Mouse (Mus musculus): ENCODE measurements at regions not wholly inside any gene's neighbourhood (a gene's known extent, or its start where the extent isn't known, plus 50 kb on each side); places are given as distances from the start of the nearest gene placed in this dataset.
"Not testable (repeated sequence)": the region's sequence is repeated elsewhere in the genome, so short reads cannot be mapped to it uniquely, and the experiment has no call there.

DNA sequence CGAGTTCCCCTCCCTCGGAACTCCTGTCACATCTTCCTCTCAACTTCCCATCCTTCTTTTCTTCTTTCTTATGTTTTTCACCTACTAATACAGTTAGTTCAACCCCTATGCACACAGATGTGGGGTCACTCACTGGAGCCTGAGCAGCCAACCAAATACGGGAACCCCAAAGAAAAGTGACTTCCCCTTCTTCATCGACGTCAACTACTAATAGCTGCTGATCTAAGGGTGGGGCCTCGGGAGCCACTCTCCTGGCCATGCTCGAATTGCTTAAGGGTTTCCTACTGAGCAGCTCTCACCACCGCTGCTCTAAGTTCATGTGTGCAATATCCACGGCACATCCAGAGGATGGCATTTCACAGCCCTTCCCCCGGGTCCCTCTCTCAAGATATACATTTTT lies 340.9 kb upstream of the Maf start:
- no peak for DNase-seq (ENCODE audit: low spot score)

DNA sequence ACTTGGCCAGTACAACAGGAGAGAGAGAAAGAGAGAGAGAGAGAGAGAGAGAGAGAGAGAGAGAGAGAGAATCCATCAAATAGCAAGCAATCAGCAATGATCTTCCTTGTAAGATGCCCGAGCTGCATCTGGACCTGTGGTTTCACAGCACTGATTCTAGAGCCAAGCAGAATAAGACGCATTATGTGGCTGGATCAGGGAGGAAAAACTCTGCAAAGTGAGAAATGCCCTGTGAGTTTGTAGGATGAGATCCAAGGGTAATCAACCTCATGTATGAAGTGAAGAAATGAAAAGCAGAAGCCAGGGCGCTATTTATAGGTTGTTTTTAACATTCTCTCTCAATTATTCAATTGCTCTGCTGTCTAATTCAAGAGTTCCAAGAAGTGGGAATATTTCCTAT lies 339.3 kb upstream of the Maf start:
- DNase-seq (ENCODE audit: low spot score): no peak

DNA sequence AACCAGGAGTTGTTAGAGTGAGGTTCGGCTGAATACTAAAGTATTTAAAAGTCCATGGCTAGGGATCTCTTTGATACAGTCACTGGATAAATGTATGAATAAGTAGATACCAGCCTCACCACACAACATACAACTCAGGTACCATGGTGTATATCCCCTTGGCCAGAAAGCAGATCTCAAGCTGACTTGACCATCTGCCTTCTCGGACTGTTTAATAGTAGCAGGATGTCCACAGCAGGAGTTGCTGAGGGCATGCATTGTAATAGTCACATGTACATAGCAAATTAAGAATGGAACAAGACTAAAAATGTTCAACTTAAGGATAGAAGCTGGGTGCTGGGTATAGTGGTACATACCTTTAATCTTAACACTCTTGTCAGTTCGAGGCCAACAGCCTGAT lies 337.9 kb upstream of the Maf start:
- DNase-seq (ENCODE audit: low spot score): no peak

DNA sequence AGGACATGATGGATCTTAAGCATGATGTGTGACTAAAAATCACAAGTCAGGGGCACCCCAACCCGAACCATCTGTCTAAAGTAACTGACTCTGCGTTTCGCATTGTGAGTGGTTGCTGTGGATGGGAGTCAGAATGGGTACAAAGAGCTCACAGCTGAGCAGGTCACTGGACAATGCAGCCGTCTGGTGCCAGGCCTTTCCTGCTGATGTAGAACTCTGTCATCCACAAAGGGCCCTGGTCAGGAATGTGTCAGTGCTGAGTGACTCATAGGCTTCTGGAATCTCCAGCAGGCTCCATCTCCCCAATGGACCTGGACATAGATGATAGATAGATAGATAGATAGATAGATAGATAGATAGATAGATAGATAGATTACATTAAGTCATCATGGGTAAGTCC lies 335.8 kb upstream of the Maf start:
- no peak for DNase-seq (ENCODE audit: low spot score)

DNA sequence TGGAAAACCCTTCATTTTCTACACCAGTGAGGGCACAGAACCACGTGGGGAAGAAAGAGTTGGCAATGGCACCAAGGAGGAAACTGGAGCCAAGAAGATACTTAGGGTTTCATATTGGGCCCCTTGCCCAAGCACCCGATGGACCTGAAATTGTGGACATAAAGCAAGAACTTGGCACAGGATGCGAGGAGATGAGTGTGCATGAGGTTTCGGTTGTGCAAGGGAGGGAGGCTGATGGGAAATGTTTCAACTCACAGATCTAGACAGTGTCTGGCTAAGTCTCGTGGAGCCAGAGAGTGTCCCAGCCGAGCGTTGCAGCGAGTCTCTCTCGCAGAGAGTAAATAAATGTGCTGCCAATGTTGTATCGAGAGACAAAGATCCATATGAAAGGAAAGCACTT lies 323.4 kb upstream of the Maf start:
- DNase-seq (ENCODE audit: low spot score): no peak

DNA sequence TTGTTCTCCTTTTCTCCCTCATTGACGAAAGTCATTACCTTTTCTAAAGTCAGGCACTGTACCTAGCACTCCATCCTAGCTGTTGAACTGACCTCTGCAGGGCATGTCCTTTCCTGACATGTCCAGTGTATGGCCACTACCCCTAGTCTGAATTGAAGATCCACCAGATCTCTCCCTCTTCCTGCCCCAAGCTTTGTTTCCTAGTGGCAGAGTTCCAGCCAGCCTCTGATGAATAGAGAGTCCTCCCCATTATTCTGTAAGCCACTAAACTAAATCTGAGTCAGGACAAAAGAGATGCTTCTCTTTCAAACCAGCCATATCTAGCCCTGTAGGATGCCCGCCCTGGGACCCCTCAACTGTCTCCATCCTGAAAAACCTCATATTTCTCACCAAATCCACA lies 317.7 kb upstream of the Maf start:
- no peak for DNase-seq (ENCODE audit: low spot score)

DNA sequence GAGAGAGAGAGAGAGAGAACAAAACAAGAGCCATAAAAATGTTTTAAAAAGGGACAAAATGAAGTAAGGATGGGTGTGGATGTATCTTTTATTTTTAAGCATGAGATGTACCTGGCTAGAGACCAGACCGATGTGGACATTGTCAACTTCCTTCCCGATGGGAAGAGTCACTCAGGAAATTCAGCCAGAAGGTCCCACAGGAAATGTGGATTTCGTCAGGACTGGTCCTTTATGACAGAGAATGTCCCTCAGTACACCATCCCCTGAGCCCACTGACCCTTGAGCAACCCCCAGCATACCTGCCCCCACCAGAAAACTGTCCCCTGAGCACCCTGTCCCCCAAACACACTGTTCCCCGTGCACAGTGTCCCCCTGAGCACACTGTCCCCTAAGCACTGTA lies 317.2 kb upstream of the Maf start:
- peak; percentile 4 for DNase-seq (ENCODE audit: low spot score)

DNA sequence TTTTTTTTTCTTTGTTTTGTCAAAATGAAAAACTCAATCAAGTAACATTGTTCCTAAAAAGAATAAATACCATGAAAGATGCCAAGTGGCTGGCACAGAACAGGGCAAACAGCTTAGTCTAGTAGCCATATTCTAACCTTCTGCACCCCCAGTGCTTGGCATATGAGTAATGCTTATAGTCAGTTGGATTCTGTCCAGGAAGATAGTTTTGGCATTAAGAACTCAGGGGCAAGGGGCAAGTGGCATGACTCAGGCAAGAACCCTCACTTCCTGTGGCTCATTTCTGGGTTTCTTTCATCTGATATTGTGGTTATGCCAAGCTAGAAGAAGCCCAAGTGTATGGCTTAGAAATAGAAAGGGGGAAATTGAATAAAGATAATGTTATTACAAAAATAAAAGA lies 314.1 kb upstream of the Maf start:
- DNase-seq (ENCODE audit: low spot score): no peak

DNA sequence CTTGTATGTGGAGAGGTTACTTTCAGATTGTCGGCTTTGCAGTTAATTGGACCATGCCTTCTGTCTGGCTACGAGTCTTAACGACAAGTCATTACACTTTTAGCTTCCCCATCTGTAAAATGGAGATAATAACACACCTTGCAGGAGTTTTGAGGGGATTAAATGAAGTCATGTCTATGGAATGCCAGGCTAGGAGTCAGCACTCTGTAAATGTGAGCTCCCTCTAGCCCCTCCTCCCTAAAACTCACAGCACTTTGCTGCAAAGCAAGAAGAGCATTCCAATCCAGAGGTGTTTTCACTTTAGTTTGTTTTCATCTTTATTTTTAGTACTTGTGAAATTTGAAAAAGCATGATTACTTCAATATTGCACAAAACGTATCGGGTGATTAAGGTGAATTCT lies 287.7 kb upstream of the Maf start:
- no peak for DNase-seq (ENCODE audit: low spot score)

DNA sequence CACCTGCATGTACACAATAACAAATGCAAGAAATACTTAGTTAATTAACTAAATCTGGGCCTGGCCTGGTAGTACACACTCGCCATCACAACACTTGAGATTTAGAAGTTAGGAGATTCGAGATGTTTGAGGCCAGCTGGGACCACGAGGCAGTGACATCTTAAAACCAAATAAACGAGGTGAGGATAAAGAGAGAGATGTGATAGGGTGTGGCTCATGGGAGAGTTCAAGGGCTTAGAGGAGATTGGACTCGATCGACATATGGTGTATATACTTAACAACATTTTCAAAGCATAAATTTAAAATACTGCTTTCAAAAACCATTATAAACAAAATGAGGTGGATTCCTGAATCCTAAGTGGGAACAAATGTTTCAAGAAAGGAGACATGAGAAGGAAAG lies 284.4 kb upstream of the Maf start:
- no peak for DNase-seq (ENCODE audit: low spot score)

DNA sequence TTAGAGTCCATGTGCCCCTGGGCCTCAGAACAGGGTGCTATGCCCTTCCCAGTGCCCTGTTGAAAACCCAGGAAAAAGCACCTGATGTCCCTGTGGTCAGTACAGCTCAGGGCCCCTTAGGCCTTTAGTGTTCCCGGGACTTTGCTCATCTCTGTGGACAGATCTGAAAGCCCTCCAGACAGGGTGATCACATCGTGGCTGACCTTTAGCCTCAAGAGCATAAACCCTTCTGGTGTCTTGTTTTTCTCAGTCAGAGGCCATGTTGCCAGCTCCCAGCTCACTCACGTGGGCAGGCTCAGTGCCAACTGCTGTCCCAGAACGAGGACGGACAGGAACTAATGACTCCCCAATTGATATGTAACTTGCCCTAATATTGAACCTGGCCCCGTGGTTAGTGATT lies 275.8 kb upstream of the Maf start:
- DNase-seq (ENCODE audit: low spot score): no peak

DNA sequence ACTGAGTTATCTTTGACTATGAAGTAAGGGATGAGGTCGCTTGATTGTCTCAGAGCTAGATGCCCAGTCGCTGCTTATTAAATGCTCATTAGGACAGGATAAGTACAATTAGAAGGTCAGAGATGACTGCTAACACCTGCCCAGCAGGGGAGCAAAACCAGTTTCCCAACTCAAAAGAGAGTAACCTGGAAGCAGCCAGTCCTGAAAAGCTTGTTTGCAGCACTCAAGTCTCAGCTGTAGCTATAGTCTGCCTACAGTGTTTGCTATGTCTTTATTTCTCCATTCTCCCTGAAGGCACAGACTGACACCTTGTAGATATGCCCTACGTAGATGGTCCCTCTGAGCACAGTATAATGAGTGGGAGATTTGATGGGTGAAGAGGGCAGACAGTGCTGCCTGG lies 274.7 kb upstream of the Maf start:
- DNase-seq (ENCODE audit: low spot score): no peak

DNA sequence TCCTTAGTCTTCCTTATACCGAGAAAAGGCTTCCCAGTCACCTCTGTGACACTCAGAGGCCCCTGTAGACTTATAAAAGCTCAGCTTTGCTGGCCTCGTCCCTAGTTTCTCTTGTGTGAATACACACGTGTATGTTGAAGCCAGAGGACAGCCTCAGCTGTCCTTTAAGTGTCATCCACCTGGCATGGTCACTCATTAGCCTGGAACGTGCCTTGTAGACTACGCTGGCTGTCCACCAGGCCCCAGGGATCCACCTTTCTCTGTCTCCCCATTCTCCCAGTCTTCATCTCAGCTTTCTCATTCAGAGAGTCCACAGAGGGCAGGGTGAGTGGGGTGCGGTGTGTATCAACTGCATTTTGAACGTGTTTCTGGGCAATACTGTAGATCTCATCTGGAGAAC lies 273.8 kb upstream of the Maf start:
- no peak for DNase-seq (ENCODE audit: low spot score)

DNA sequence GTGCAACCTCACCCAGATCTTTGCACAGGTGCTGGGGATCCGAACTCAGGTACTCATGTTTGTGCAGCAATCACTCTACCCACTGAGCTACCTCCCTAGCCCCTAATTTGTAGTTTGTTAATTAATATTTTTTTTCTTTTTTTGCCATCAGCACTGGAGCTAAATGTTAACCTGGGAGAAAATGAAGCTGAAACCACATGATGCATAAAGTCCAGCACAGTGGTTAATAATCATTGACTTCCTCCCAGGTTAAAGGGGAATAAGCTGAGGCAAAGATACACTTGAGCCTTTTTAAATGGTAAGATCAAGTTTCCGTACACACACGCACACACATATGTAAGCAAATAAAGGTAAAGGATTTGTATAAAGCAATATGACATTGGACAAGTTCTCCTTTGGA lies 273.0 kb upstream of the Maf start:
- no peak for DNase-seq (ENCODE audit: low spot score)

DNA sequence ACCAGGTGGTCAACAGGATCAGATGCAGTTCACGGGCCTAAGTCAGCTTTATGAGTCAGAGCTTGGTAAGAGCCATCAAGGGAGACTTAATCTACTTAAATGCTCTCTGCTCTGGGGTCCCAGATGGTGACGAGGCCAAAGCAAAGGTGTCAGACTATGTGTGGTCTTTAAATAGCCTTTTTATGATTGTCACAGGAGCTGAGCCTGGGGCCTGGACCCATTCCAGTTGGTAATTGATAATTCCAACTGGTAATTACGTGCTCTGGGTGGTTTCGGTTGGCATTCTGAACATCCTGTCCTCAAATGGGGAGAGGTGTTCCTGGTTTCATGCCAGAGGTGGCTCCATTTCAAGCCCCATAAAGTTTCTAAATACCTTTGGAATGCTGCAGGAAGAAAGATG lies 269.6 kb upstream of the Maf start:
- DNase-seq (ENCODE audit: low spot score): no peak

DNA sequence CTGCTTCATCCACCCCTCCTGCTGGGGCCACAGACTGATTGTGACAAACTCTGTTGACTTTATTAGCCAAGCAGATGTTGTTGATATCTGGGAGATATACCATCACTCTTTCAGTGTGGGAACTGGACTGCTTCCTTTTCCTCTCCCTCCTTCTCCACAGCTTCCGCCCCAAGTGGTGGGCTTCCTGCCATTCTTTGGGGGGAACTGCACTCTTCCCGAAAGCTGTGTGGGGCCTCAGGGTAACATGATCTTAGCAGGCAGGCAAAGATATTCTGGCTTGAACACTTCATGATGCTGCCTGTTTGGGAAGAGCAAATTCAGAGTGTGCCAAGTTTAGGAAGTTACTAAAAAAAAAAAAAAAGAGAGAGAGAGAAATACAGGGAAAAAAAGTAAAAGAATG lies 267.1 kb upstream of the Maf start:
- DNase-seq (ENCODE audit: low spot score): no peak

DNA sequence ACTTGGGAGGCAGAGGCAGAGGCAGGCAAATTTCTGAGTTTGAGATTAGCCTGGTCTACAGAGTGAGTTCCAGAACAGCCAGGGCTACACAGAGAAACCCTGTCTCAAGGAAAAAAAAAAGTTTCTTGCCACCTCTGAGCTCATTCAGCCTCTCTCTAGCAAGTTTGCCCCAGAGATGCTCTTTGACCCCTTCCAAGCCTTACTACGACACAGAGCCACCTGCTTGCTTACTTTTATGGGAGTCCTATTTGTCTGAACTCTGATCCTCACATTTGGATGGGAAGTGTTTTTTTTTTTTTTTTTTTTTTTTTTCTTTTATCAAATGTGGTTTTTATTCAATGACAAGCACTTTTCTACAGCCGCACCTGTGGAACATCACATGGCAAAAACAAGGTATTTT lies 263.8 kb upstream of the Maf start:
- DNase-seq (ENCODE audit: low spot score): not testable (repeated sequence)

DNA sequence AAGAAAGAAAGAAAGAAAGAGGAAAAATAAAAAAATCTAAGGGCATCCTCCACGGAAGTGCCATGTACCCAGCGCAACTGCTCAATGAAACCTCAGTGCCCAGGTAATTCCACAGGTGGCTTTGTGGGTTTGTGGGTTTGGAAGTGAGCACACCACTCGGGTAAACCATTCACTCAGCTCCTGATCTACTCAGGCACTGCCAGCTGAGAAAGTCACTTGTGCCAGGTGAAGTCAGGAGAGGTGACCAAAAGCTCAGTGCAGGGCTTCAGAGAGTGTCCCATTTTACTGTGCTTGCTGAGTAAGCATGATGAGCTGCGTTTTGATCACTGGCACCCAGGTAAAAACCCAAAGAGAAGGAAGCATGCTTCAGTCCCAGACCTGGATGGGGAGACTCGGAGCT lies 260.5 kb upstream of the Maf start:
- no peak for DNase-seq (ENCODE audit: low spot score)

DNA sequence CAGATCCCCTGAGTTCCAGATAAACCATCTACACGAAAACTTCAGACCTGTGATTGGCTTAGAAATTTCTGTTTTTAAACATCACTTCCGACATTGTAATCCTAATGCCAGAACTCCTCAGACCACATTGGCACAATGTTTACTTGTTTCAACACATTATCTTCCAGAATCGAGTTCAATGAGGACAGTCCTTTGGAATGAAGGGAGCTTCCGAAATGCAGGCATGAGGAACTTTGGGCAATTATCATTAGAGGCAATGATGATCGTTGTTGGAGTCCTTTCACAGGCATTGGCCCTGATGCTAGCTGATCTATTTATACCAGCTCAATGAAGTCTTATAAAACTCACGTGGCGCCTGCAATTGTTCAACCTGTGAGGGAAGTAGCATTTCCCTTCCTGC lies 258.4 kb upstream of the Maf start:
- no peak for DNase-seq (ENCODE audit: low spot score)

DNA sequence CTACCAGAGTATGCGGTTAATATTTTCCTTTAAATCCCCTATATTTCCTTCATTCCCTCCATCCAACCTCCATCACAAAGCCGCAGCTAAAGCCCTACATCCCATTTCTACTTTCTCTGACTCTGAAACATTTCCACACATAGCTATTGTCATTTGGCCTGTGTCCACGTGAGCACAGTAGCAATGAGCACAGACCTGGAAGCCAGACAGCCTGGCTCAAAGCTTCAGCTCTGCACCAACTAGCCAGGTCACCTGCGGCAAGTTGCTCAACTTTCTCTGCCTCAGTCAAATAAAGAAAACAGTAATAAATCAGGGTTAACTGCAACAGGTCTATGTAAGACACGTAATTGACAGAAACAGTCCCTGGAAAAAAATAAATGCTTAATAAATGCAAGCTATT lies 247.8 kb upstream of the Maf start:
- no peak for DNase-seq (ENCODE audit: low spot score)

DNA sequence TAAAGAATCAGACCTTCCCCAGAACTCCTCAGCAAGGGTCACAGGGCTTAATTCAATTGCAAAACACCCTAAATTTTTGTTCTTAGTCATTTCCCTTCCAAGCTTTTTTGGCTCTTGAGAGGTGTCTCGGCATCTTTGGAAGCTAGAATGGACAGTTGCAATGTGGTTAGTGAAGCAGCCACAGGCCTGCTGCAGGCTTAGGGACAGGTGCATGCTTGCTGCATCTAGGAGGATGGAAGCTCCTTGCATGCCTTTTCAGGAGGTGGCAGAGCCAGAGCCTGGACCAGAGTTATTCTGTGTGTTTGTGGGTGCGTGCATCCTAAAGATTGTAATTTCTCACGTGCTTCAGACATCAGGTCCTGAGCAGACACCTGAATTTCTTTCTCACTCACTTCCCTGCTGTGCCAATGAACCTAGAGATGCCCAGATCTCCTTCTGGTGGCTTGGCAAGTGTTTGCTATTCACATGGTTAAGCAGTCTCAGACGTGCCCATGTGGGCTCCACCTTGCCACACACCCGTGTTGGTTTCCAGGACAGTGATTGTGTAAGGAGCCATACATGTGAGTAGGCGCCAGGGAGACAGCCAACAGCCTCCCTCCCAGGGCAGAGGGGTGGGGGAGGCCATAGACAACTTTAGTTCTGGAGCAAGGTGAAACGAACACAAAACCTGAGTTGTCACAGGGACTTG lies 246.3 kb upstream of the Maf start:
- DNase-seq (ENCODE audit: low spot score): no peak

DNA sequence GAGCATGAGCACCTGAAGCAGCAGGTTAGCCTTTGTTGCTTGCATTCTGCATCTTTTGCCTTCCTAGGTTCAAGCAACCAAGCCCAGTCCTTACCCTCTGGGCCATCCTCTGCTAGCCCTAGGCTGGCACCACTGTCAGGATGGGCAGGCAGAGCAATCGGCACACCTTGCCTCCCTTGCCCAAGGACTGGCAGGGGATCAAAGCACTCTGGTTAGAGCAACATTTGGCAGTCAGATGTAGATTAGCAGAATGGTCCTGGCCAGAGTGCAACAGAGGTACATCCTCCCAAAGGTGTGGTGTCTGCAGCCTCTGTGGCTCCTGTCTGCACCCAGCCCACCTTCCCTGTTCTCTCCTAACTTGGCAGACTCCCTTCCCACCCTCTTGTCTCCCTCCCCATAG lies 244.9 kb upstream of the Maf start:
- DNase-seq (ENCODE audit: low spot score): no peak

DNA sequence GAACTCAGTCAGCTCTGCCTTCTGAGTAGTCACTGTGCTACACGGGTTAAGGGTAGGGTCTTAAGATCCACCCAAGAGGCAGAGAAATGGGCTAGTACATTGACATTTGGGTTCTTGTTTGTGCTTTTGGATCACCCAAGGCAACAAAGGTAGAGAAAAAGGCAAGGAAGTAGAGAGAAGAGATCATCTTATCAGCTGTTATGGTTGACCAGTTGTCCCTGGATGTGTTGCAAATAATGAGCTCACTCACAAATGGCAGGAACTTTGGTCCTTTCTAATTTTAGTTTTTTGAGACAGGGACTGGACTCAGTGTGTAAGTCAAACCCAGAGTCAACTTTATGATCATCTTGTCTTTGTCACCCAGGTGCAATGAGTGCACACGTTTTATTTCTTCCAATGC lies 241.3 kb upstream of the Maf start:
- no peak for DNase-seq (ENCODE audit: low spot score)

DNA sequence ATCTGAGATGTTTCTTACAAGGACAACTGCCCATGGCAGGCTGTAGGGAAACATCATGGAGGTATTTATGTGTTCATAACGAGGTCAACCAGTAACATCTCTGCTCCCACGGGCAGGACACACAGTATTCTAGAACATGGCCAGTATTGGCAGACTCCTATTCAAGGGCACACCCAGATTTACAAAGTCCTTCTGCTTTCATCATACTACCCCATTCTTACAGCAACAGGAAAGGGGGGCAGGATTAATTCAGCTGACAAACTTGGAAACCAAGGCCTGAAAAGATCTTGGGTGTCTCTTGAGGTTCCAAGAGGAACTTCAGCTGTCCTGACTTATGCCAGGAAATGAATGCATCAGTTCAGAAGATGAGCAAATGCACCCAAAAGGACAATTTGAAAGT lies 240.4 kb upstream of the Maf start:
- no peak for DNase-seq (ENCODE audit: low spot score)

All from heart, adult 8-10 months (tissue).